Mouse (Mus musculus): ENCODE data around the gene Cfap99.

Gene Cfap99

DNA sequence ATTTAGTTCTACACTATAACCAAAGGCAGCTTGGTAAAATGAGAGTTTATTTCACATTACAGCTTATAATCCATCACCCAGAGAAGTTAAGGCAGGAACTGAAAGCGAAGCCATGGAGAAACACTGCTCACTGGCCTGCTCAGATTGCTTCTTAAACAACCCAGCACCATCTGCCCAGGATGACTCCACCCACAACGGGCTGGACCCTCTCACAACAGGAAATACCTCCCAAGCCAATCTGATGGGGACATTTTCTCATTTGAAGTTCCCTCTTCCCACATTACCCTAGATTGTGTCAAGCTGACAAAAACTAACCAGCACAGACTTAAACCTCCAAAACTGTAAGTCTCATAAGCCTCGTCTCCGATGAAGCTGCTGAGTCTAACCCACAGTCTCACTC is 10.3 kb upstream of the Cfap99 start:
- no peak for DNase-seq (ENCODE audit: low spot score)

DNA sequence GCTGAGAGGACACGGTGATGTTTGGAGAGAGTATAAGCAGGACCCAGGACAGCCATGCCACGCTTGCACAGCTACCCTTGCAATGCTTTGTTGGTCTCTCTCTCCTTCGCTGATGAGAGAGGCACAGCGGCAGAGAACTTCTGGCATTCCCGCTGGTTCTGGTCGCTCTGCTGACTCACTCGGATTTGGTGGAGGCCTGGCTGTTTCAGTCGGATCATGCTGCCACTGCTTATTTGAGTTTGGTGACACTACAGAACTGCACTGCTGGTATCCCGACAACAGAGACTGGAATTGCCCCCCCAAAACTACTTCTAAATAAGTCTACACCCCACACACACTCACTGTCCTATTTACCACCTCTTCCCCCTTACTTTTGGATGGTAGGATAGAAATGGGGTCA is 9.2 kb upstream of the Cfap99 start:
- DNase-seq (ENCODE audit: low spot score), result no peak

DNA sequence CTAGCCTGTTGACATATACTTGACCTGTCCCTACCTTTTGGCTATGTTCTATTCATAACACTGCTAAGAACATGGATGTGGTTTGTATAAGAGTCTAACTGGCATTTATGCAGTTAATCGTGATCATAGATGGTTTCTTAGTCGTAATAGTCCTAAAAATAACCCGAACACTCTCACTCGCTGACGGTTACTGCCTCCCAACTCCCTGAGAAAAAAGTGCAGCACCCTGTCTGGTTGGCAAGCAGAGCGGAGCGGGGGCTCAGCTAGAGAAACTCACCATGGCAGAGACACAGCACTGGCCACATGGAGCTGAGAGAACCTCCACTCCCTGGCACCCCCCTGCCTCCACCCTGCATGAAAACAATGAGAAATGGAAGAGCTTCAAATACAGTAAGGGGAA is 7.4 kb upstream of the Cfap99 start:
- no peak for DNase-seq (ENCODE audit: low spot score)

DNA sequence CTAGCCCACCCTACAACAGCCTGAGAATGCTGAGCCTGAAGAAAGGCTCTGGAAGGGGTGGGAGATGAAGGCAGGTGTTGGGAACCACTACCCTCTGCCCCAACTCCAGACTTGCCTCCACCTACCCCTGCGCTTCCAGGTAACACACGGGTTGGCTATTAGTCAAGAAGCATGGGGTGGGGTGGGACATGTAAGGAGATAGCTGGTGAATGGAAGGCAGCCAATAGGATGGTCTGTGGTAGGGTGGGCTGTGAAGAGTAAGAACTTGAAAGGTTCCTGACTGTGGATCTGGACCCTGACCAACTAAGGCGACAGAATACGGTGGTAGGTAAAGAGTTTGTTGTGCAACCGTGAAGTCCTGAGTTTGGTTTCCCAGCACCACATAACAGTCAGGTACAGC is 5.0 kb upstream of the Cfap99 start:
- DNase-seq (ENCODE audit: low spot score), result no peak

DNA sequence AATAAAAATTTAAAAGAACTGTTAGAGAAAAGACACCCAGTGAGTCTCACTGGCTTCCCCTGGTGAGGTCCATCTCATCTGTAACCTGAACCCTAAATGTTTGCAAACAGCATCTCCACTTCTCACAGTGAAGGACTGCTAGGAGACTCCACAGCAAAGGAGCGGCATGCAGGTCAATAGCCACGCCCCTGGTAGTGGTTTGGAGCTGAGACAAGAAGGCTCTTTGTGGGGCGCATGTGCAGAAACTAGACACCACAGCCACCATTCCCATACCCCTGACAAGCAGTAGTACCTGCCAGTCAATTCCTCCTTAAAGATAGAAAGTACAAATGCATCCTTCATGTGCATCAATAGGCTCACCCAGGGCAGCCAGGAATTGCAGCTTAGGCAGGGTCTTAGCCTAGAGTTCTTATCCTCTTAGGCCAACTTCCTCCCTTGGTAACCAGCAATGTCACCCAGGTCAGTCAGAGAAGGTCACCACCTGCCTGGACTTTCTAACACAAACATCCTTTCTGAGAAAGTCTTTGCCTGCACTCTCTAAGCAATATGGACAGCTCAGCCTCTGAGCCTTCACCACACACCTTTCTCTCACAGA is 4.1 kb upstream of the Cfap99 start:
- DNase-seq (ENCODE audit: low spot score), result no peak

DNA sequence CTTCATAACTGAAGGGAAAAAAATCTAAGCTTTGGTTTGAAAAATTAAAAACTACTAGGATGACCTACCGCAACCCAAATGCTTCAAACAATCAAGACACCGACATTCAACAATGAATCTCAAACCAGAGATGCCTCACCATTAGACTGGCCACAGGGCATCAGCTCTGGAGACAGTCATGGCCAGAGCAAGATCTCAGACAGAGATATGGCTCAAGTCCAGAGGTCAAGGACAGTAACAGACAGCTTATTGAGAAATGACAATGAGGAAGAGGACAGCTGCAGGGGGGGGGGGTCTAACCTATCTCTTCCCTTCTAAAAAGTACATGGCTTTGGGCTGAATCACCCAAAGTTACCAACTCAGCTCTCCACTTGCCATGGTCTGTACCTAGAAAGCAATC is 3.1 kb upstream of the Cfap99 start:
- DNase-seq (ENCODE audit: low spot score), result no peak

DNA sequence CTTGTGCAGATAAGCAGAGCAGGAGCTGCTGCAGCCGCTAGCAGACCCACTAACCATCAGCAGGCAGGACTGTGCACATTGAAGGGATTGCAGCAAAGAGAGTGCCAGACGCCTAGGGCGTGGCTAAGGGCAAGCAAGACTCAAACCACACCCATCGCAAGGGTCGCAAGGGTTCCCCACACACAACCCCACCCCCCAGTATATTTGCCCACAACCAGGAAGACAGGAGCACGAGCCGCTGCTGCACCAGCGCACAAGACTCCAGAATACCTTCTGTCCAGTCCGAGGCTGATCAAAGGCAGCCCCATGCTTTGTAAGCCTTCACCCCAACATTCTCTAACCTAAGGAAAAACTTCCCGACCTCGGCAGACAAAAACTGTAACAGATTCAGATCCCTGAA is 1.9 kb upstream of the Cfap99 start:
- no peak for DNase-seq (ENCODE audit: low spot score)

DNA sequence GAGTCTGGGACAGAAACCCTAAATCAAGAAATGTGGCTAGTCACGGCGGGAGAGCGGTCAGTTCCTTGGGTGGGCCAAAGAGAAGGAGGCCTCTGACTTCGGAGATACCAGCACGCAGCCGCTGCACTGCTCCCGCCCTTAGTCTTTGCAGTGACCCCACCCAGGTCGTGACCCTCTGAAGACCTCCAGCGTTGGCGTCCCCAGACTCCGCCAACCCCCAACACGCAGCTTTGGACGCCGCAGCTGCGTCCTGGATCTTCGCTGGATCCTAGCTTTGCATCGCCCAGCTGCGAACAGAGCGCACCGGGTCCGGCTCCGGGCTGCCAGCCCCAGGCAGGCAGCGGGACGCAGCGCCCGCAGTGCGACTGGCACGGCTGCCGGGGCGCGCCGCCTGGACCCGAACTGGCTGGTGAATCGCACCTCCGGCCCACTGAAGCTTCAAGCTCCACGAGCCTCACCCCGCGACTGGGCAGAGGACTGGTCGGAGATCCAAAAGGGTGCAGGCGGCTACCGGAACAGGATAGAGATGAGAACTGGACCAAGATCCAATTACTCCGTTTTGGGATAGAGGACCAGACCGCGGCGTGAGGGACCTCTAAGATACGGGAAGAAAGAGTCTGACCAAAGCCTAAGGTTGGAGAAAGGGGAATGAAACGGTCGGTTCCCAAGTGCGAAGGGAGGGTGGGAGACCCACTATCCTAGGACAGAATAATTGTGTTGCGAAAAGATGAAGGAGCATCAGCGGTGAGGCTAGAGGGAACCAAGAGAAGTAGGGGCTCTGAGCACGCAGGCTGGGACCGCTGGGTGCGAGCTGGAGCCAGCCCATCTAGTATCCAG is 1.2 kb upstream of the Cfap99 start:
- DNase-seq (ENCODE audit: low spot score), result no peak

DNA sequence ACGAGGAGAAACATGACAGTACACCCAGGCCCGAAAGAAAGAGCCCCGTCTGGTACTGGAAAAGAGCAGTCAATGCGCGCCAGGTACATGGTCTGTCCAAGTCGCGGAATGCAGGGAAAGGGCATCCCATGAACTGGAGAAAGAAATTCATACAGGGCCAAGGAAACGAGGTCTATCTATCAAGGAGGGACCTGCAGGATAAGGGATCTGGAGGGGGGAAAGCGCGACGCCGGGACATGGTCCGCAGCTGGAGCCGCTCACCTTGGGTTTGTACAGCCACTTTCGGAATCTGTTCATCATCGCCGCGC is 608 bp upstream of the Cfap99 start:
- DNase-seq (ENCODE audit: low spot score), result no peak

DNA sequence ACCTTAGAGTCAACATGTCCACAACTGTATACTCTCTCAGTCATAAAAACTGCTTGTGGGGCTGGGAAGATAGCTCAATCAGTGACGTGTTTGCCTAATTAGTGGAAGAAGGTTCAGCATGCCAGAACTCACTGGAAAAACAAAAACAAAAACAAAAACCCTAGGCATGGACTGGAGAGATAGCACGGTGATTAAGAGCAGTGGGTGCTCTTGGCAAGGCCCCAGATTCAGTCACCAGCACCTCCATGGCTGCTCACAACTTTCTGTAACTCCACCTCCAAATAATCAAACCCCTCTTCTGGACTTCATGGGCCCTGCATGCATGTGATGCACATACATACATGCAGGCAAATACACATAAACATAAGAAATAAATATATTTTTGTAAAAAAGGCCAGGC is 886 bp downstream of the Cfap99 start:
- DNase-seq (ENCODE audit: low spot score), result no peak

DNA sequence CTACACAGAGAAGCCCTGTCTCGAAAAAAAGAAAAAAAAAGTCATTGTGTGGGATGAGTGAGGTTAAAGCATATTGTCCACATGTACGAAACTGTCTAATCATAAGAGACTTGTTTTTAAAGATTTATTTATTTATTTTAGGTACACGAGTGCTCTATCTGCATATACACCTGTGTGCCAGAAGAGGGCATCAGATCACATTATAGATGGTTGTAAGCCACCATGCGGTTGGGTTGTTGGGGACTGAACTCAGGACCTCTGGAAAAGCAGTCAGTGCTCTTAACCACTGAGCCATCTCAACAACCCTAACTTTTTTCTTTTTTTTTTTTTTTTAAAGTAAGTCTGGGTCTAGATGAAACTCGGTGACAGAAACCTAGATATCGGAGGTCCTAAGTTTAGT is 5.0 kb downstream of the Cfap99 start:
- no peak for DNase-seq (ENCODE audit: low spot score)

DNA sequence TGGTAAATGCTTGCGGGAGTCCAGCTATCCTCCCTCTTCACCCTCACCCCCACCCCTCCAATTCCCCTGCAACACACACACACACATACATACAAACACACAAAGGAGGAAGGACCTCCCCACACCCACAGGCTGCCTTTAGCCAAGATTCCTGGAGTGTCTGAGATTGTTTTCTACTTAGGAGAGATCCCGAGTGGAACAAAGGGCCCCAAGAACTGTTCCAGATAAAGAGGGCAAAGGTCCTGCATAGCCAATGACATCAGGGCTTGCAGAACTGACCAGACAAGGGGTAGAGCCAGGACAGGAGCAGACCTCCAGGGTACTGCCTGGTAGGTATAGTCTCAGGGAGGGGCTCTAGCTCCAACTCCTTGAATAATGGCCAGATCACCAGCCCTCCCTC is 6.3 kb downstream of the Cfap99 start:
- no peak for DNase-seq (ENCODE audit: low spot score)

DNA sequence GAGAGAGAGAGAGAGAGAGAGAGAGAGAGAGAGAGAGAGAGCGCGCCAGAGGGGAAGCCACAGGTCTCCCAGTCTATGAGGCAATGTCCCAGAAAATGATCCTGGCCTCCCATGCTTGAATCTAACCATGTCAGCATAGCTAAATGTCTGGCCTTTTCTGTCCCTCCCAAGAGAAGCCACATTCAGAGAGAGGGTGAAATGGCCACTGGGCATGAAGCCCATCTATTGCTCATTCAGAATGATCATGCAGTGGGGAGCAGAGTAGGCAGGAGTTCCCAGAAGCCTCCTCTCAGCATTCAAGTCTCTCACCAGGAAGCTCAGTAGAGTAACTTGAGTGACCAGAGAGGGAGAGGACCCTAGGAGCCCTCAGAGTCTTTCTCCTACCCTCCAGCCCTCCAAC is 6.7 kb downstream of the Cfap99 start:
- DNase-seq (ENCODE audit: low spot score), result no peak

DNA sequence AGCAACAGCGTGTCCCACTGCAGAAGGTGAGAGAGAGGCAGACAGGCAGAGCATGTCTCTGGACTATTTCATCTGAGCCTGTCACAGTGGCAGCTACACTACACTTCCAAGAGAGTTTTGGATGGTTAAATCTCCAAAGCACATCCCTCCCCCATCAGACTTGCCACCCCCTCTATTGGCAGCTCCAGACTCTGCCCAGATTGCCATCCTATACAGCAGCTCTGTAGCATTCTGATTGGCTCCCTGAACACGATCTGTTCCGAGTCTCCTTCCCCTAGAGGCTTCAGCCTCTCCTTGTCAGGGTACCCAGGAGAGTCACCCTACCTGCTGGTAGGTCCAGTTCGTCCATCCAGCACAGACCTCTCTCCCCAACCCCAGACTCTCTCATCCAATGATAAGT is 9.7 kb downstream of the Cfap99 start:
- no peak for DNase-seq (ENCODE audit: low spot score)

DNA sequence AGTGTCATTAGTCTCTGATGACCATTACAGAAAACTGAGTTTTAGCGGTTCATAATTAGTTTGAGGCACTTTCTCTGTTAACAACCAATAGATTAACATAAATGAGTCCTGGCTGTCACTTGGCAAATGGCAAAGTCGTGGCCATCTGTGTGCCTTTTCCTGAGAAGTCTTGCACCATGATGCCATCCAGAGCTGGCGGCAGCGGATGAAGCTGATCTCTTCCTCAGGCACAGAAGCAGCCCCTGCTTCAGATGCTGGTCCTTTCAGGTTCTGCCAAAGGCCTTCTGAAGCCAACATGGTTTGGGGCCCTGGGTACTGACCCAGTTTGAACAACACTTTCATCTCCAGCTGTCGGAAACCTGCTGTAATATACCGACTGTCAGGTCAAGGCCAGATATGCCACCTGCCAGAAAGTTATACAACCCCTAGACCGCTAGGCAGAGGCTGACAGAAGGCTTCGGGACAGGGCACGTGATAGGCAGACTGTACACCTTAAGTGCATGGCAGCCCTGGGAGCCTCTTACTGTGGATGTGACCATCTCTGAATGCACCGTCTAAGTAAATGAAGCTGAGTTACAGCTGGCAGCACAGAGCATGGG is 10.6 kb downstream of the Cfap99 start:
- DNase-seq (ENCODE audit: low spot score), result no peak

DNA sequence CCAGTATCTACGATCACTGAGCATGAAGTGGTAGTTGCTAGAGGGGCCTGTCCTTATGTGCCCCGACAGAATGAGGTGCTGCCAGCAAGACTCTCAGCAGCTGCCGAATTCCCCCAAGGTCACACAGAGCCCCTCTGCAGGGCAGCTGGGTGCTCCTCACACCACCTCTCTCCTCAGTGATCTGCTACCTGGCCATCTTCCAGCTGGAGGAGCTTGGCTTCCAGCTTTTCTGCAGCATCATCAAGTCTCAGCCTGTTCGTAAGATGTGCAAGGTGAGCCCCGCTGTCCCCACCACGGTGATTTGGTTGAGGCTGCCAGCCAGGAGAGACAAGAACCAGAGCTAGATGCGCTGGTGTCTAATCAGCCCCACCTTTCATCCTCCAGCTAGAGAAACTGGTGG is 14.0 kb downstream of the Cfap99 start:
- DNase-seq (ENCODE audit: low spot score), result no peak

DNA sequence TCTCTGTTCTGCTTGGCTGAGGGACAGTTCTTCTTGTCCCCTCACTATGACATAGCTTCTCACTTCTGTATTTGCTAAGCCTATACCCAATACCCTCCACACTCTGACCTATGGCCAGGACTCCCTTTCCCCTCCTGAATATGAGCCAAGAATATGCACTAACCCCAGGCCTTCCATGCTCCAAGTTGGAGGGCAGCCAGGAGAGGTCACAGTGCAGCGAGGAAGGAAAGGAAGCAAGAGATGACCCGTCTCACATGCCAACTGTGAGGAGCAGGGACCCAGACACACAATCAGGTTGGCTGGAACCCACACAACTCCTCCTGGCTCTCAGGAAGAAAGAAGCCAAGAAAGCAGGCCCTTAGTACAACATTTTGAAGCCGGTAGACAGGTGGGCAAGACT is 20.6 kb downstream of the Cfap99 start:
- no peak for DNase-seq (ENCODE audit: low spot score)

DNA sequence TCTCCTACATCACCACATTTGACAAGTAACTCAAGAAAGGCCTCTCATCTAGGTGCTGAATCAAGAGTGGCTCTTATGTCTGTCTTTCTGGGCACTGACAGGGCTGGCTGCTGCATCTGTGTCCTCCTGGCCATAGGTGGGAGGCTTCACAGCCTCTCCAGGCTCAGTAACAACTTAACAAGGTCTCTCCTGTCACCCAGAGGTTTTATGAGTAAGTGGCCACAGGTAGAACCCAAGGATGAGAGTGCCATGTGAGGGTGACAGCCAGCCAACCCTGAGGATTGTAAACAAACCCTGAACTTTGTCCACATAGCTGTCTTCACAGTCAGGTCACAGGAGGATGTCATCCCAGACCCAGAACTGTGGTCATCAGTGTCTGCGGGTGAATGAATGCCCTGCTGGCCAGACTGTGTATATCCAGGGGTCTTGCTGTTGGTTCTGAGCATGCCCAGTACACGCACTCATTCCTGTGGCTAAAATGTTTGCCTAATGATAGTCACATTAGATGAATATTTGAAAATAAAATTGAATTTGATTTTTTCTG is 31.2 kb downstream of the Cfap99 start:
- DNase-seq (ENCODE audit: low spot score), result no peak

DNA sequence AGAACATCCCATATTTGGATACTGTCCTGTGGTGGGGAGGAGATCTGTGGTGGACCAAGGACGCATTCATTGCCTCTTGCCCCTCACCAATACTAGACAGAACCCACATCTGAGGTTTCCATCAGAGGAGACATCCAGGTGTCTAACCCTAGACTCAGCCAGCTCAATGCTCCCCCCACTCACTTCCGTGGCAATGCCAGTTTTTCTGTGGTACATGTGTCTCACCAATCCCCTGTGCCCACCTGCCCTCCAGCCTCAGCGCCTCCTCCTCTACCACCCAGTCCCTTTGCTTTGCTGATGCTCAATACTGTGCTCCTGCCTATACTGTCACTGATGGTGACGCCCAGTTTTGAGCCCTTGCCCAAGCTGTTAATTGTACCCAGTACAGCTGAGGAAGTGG is 32.8 kb downstream of the Cfap99 start:
- DNase-seq (ENCODE audit: low spot score), result no peak

DNA sequence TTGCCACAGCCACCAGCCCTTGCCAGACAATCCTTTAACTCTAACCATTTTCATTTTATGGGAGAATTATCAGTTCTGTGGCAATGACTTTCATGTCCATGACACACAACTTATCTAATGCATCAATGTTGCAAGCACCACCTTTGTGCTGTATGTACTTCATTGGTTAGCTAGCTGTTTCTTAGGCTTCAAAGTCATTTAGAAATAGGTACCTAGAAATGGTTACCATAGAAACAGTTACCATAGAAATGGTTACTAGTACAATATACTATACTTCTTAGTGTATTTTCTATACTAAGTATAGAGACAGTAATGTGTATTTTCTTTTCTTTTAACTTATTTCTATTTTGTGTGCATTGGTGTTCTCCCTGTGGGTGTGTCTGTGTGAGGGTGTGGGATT is 36.9 kb downstream of the Cfap99 start:
- no peak for DNase-seq (ENCODE audit: low spot score)

DNA sequence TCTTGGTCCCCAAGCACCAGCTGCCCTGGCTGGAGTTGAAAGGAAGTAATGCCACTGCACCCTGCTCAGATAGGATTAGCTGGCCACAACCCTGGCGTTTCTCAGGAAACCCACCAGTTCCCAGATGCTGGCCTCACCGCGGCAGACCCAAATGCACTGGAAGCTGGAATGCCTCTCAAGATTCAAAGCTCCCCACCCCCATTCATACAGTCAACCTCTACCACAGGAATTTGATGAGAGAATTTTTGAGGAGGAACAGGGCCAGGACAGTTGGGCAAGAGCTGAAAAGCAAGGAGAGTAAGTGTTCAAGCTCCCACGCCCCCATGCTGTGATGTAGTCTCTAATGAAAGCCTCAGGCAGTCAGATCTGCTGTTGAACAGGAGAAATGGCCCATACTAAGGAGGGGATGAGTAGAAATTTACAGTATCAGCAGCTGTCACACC is 37.9 kb downstream of the Cfap99 start:
- DNase-seq (ENCODE audit: low spot score), result no peak

DNA sequence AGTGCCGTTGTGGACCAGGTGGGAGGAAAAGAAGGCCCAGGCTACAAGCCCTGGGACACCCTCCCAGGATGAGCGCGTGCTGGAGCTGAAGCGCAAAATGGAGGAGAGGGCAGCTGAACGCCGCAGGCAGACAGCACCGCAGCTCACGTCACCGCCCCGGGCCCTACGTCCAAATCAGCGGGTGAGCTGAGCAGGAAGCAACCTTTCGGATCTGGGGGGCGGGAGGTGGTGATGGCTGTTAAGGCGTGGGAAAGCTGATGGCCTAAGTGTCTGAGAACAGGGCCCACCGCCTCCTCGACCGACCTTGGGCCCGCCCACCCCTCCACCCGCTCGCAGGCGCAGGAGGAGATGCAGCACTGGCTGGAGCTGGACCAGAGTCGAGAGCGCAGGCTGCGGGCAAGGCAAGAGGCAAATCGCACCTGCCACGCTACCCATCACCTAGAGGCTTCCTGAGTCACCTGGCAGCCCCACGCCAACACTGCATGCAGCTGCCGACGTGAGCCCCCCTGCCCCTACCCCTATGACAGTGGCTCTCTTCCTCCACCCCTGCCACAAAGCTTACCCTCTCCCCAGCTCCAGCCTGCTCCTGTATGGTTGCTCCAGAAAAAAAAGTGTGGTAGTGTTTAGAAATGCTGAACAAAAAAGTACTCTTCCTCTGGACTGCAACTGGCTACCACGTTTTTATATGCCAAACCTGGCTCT is 38.6 kb downstream of the Cfap99 start:
- DNase-seq (ENCODE audit: low spot score), result no peak

DNA sequence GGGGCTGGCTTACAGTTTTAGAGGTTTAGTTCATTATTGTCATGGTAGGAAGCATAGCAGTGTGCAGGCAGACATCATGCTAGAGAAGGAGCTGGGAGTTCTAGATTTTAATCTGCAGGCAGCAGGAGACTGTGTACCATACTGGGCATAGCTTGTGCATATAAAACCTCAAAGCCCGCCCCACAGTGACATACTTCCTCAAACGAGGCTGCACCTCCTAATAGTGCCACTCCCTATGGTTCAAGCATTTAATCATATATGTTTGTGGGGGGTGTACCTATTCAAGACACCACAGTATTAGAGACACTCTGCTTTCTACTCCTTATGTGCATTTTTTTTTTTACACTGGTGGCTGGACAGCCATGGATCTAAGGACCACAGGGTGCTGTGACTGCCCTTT is 41.7 kb downstream of the Cfap99 start:
- DNase-seq (ENCODE audit: low spot score), result no peak

Data from left cerebral cortex, adult 11 months (tissue).